Mouse (Mus musculus): ENCODE data around the gene Ap3b1.
A peak's percentile ranks its signal among the peaks of the same experiment; 100 is the strongest.
"Not testable (repeated sequence)": the region's sequence is repeated elsewhere in the genome, so short reads cannot be mapped to it uniquely, and the experiment has no call there.

Ap3b1 gene

GRCm38 (mm10) chr13:94358401-94359265 lies at the start of gene Ap3b1:
Ap3b1 (plus strand) TSS chr13:94358960.
- peak; percentile 92 to 95 for DNase-seq

GRCm38 (mm10) chr13:94312812-94313211 lies 45.9 kb upstream of the Ap3b1 start:
- DNase-seq: not testable (repeated sequence)

GRCm38 (mm10) chr13:94316975-94317511 lies 41.7 kb upstream of the Ap3b1 start:
- DNase-seq: no peak

GRCm38 (mm10) chr13:94321094-94321792 lies 37.5 kb upstream of the Ap3b1 start:
- DNase-seq: no peak

GRCm38 (mm10) chr13:94322475-94322874 lies 36.3 kb upstream of the Ap3b1 start:
- DNase-seq: no peak

- no peak for DNase-seq
Observed at GRCm38 (mm10) chr13:94328063-94328462, 30.7 kb upstream of the Ap3b1 start.

GRCm38 (mm10) chr13:94329005-94329404 lies 29.8 kb upstream of the Ap3b1 start:
- not testable (repeated sequence) for DNase-seq

GRCm38 (mm10) chr13:94330392-94330979 lies 28.3 kb upstream of the Ap3b1 start:
- no peak for DNase-seq

- no peak for DNase-seq
Observed at GRCm38 (mm10) chr13:94338357-94338756, 20.4 kb upstream of the Ap3b1 start.

GRCm38 (mm10) chr13:94343192-94343591 lies 15.6 kb upstream of the Ap3b1 start:
- DNase-seq: no peak

- DNase-seq: not testable (repeated sequence)
Observed at GRCm38 (mm10) chr13:94344600-94344999, 14.2 kb upstream of the Ap3b1 start.

GRCm38 (mm10) chr13:94354584-94354983 lies 4.2 kb upstream of the Ap3b1 start:
- DNase-seq: no peak

- no peak for DNase-seq
Observed at GRCm38 (mm10) chr13:94358101-94358400, 709 bp upstream of the Ap3b1 start.

- DNase-seq: no peak
Observed at GRCm38 (mm10) chr13:94359282-94359920, 641 bp downstream of the Ap3b1 start.

- not testable (repeated sequence) for DNase-seq
Observed at GRCm38 (mm10) chr13:94361013-94361580, 2.3 kb downstream of the Ap3b1 start.

GRCm38 (mm10) chr13:94364336-94364735 lies 5.6 kb downstream of the Ap3b1 start:
- no peak for DNase-seq

GRCm38 (mm10) chr13:94365108-94365907 lies 6.5 kb downstream of the Ap3b1 start:
- DNase-seq: no peak

- no peak for DNase-seq
Observed at GRCm38 (mm10) chr13:94367869-94368268, 9.1 kb downstream of the Ap3b1 start.

- no peak for DNase-seq
Observed at GRCm38 (mm10) chr13:94370521-94370920, 11.8 kb downstream of the Ap3b1 start.

- no peak for DNase-seq
Observed at GRCm38 (mm10) chr13:94372066-94372465, 13.3 kb downstream of the Ap3b1 start.

GRCm38 (mm10) chr13:94374131-94374530 lies 15.4 kb downstream of the Ap3b1 start:
- no peak for DNase-seq

Data from lung, postnatal 4 days (tissue).